Mouse (Mus musculus) heart, embryonic 13.5 days (tissue): ENCODE measurements around the gene Tbc1d1. TPM values are rescaled to one million over a fixed set of nuclear protein-coding genes. Genes with fewer than 3 reads are reported as not detected.

Experiments used
- ATAC-seq: fragments of 200-750 bp; cut with Nextera tagmentation; 2 replicates; pipeline ENCODE4 v1.8.0; 2017; ENCODE audit warnings: moderate TSS enrichment; ENCODE audit not compliant: insufficient number of reproducible peaks, low FRiP score, low TSS enrichment; ENCODE audit errors: extremely low read depth
- H3K27ac ChIP-seq: fragments of 300-500 bp; sonication (generic); replicated peaks from 2 replicates; pipeline ENCODE4 v1.5.1; 2015; ENCODE audit warnings: moderate library complexity, mild to moderate bottlenecking, inconsistent platforms
- H3K27me3 ChIP-seq: fragments of 300-500 bp; sonication (generic); replicated peaks from 2 replicates; pipeline ENCODE4 v1.6.1; 2015; ENCODE audit warnings: mild to moderate bottlenecking, inconsistent platforms
- H3K36me3 ChIP-seq: fragments of 300-500 bp; sonication (generic); 2 replicates; pipeline ENCODE4 v1.6.1; 2015; ENCODE audit warnings: mild to moderate bottlenecking, inconsistent platforms
- H3K4me1 ChIP-seq: fragments of 300-500 bp; sonication (generic); 2 replicates; pipeline ENCODE4 v1.6.1; 2015; ENCODE audit warnings: inconsistent platforms
- H3K4me2 ChIP-seq: fragments of 300-500 bp; sonication (generic); 2 replicates; pipeline ENCODE4 v1.6.1; 2015; ENCODE audit warnings: inconsistent platforms, mild to moderate bottlenecking, moderate library complexity
- H3K4me3 ChIP-seq: fragments of 300-500 bp; sonication (generic); 2 replicates; pipeline ENCODE4 v1.5.1; 2015; ENCODE audit warnings: moderate library complexity, mild to moderate bottlenecking, inconsistent platforms
- H3K9ac ChIP-seq: fragments of 300-500 bp; sonication (generic); 2 replicates; pipeline ENCODE4 v1.6.1; 2015; ENCODE audit warnings: inconsistent platforms, mild to moderate bottlenecking, moderate library complexity
- H3K9me3 ChIP-seq: fragments of 300-500 bp; sonication (generic); 2 replicates; pipeline ENCODE4 v1.6.1; 2016; ENCODE audit warnings: inconsistent platforms
- WGBS: fragments of 180-500 bp; shearing (Covaris S2); methylation state at CpG from one replicate; pipeline ENCODE4 v1.1.7; 2015; ENCODE audit warnings: mixed read lengths; 5-methylcytosine and 5-hydroxymethylcytosine counted together
- polyA plus RNA-seq: library from polyadenylated mRNA; unstranded; fragments of >200 nt; fragmentation: Nextera tagmentation; extraction: Ambion mirVana; gene quantifications from 2 replicates; pipeline ENCODE4 v1.2.1, GENCODE M21; 2015

Gene Tbc1d1
- polyA plus RNA-seq, 1 experiment from 2014 or later = 25.4 TPM

- no peak for ATAC-seq
These were observed 208.5 kb downstream of the Tbc1d1 start for GRCm38 (mm10) chr5:64364432-64365125.

GRCm38 (mm10) chr5:64365187-64366066 is 209.3 kb downstream of the Tbc1d1 start:
- no peak overlapping the region for H3K4me3 ChIP-seq
- H3K4me1 ChIP-seq = peaks cover 41% of the 10 kb centered on the region
- H3K27me3 ChIP-seq = no peaks in the 10 kb centered on the region
- ATAC-seq = no peak
- no peaks in the 10 kb centered on the region for H3K36me3 ChIP-seq
- no peak overlapping the region for H3K27ac ChIP-seq
- WGBS = 84% methylated on average over 11 of the region's 11 CpGs
- no peaks in the 10 kb centered on the region for H3K9me3 ChIP-seq
- H3K4me2 ChIP-seq = no peak overlapping the region
- H3K9ac ChIP-seq = no peak overlapping the region

More at GRCm38 (mm10) chr5:64364432-64365125, 208.5 kb downstream of the Tbc1d1 start:
- Histone ChIP-seq H3K27me3 (no peaks in the 10 kb centered on the region), H3K4me3 (no peak overlapping the region), H3K4me2 (peak overlapping the region; percentile 33), H3K9me3 (no peaks in the 10 kb centered on the region), H3K9ac (peak overlapping the region; percentile 29), H3K36me3 (no peaks in the 10 kb centered on the region), H3K27ac (peak overlapping the region; percentile 24; the same call in 1 of the 2 replicates), H3K4me1 (peaks cover 48% of the 10 kb centered on the region)
- WGBS = 37% methylated on average over 7 of the region's 7 CpGs

- Histone ChIP-seq H3K4me1 (peaks cover 38% of the 10 kb centered on the region), H3K4me3 (no peak overlapping the region), H3K27ac (no peak overlapping the region), H3K9ac (no peak overlapping the region), H3K27me3 (no peaks in the 10 kb centered on the region), H3K9me3 (no peaks in the 10 kb centered on the region), H3K36me3 (no peaks in the 10 kb centered on the region), H3K4me2 (no peak overlapping the region)
- WGBS = 84% methylated on average over 9 of the region's 9 CpGs
- no peak for ATAC-seq
These were observed 210.0 kb downstream of the Tbc1d1 start for GRCm38 (mm10) chr5:64366113-64366512.

- H3K27me3 ChIP-seq = no peaks in the 10 kb centered on the region
- WGBS = 17% methylated on average over 8 of the region's 8 CpGs
- H3K9ac ChIP-seq = no peak overlapping the region
- H3K27ac ChIP-seq = peak overlapping the region; percentile 70
- peak; percentile 64 for ATAC-seq
- no peak overlapping the region for H3K4me3 ChIP-seq
- H3K4me2 ChIP-seq = no peak overlapping the region; the same call in 1 of the 2 replicates
- H3K9me3 ChIP-seq = no peaks in the 10 kb centered on the region
- peaks cover 38% of the 10 kb centered on the region for H3K4me1 ChIP-seq
- no peaks in the 10 kb centered on the region for H3K36me3 ChIP-seq
These were observed 211.3 kb downstream of the Tbc1d1 start for GRCm38 (mm10) chr5:64367426-64367825.

DNA sequence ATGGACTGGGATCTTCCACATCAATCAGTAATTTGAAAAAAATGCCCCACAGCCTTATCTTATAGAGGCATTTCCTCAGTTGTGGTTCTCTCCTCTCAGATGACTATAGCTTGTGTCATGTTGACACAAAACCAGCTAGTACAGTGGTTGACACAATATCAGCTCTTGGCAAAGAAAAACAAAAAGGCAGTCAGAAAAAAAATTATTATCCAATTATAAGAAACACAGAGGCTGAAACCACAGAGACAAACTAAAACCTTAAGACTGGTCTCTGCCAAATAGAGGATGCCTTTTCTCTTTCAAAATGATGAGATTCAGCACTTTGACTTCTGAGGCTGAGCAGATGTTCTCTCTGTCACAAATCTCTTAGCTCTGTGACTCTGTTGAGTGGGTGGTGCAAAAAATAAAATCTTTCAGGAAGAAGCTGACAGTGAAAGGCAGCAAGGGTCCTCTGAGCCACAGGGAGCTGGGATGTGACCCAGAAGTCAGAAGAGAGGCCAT is 215.3 kb downstream of the Tbc1d1 start:
- no peak overlapping the region for H3K4me2 ChIP-seq
- H3K27me3 ChIP-seq = no peaks in the 10 kb centered on the region
- H3K9ac ChIP-seq = no peak overlapping the region
- ATAC-seq = no peak
- no peaks in the 10 kb centered on the region for H3K36me3 ChIP-seq
- H3K4me3 ChIP-seq = no peak overlapping the region
- H3K4me1 ChIP-seq = peaks cover 20% of the 10 kb centered on the region
- no peak overlapping the region for H3K27ac ChIP-seq
- no peaks in the 10 kb centered on the region for H3K9me3 ChIP-seq

- H3K9me3 ChIP-seq = no peaks in the 10 kb centered on the region
- peaks cover 13% of the 10 kb centered on the region for H3K4me1 ChIP-seq
- no peaks in the 10 kb centered on the region for H3K36me3 ChIP-seq
- H3K27ac ChIP-seq = no peak overlapping the region
- 85% methylated on average over 13 of the region's 13 CpGs for WGBS
- no peaks in the 10 kb centered on the region for H3K27me3 ChIP-seq
- H3K4me3 ChIP-seq = no peak overlapping the region
- H3K4me2 ChIP-seq = no peak overlapping the region
- H3K9ac ChIP-seq = no peak overlapping the region
- no peak for ATAC-seq
These were observed 216.3 kb downstream of the Tbc1d1 start for GRCm38 (mm10) chr5:64372292-64372961.

GRCm38 (mm10) chr5:64373695-64374094 is 217.6 kb downstream of the Tbc1d1 start:
- H3K27me3 ChIP-seq = no peaks in the 10 kb centered on the region
- H3K27ac ChIP-seq = no peak overlapping the region
- H3K4me3 ChIP-seq = no peak overlapping the region
- H3K4me1 ChIP-seq = peaks cover 9% of the 10 kb centered on the region
- ATAC-seq = no peak
- H3K4me2 ChIP-seq = no peak overlapping the region
- H3K36me3 ChIP-seq = no peaks in the 10 kb centered on the region
- H3K9ac ChIP-seq = no peak overlapping the region
- WGBS = 84% methylated on average over 5 of the region's 5 CpGs
- H3K9me3 ChIP-seq = no peaks in the 10 kb centered on the region

GRCm38 (mm10) chr5:64375851-64376250 is 219.7 kb downstream of the Tbc1d1 start:
- no peaks in the 10 kb centered on the region for H3K36me3 ChIP-seq
- no peak overlapping the region for H3K27ac ChIP-seq
- peaks cover 25% of the 10 kb centered on the region for H3K4me1 ChIP-seq
- H3K9ac ChIP-seq = no peak overlapping the region
- no peak overlapping the region for H3K4me2 ChIP-seq
- H3K4me3 ChIP-seq = no peak overlapping the region
- ATAC-seq = no peak; the same call in 1 of the 2 replicates
- no peaks in the 10 kb centered on the region for H3K27me3 ChIP-seq
- no peaks in the 10 kb centered on the region for H3K9me3 ChIP-seq
- 65% methylated on average over 3 of the region's 3 CpGs for WGBS

- H3K9me3 ChIP-seq = no peaks in the 10 kb centered on the region
- H3K4me1 ChIP-seq = peaks cover 31% of the 10 kb centered on the region
- H3K4me3 ChIP-seq = no peak overlapping the region
- no peak overlapping the region for H3K27ac ChIP-seq
- WGBS = 70% methylated on average over 7 of the region's 7 CpGs
- H3K9ac ChIP-seq = no peak overlapping the region
- H3K27me3 ChIP-seq = no peaks in the 10 kb centered on the region
- H3K36me3 ChIP-seq = no peaks in the 10 kb centered on the region
- H3K4me2 ChIP-seq = no peak overlapping the region
- ATAC-seq = no peak
These were observed 220.4 kb downstream of the Tbc1d1 start for GRCm38 (mm10) chr5:64376466-64376865.

DNA sequence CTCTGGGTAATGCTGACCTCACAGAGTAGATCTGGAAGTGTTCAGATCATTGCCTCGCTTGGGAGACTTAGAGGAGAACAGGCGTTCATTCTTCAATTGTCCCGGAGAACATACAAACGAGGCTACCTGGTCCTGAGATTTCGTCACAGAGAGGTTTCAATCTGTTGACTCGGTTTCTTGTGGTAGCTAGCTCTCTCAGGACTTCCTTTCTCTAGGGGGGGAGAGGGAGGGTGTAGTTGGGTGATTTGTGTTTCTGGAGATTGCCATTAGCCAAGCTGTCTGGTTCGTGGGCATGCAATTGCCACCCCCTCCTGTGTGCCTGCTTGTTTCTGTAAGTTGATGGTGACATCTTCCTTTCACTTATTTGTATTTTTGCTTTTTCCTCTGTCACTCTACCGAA is 221.6 kb downstream of the Tbc1d1 start:
- Histone ChIP-seq H3K27ac (no peak overlapping the region), H3K4me3 (no peak overlapping the region), H3K4me1 (peaks cover 41% of the 10 kb centered on the region), H3K27me3 (no peaks in the 10 kb centered on the region), H3K4me2 (no peak overlapping the region), H3K36me3 (no peaks in the 10 kb centered on the region), H3K9ac (no peak overlapping the region), H3K9me3 (no peaks in the 10 kb centered on the region)
- no peak for ATAC-seq
- WGBS = 73% methylated on average over 8 of the region's 8 CpGs
